Mouse (Mus musculus) ES-E14 (cell line): ENCODE measurements around the gene Sirt2.

Experiments
- CHD2 ChIP-seq: IDR thresholded peaks from 2 replicates; pipeline ENCODE4 v1.6.1; 2014; ENCODE audit warnings: mild to moderate bottlenecking, low read depth, low read length, inconsistent platforms
- HCFC1 ChIP-seq: IDR thresholded peaks from 2 replicates; pipeline ENCODE4 v1.6.1; 2012; ENCODE audit warnings: low read length, inconsistent platforms, borderline replicate concordance; ENCODE audit not compliant: insufficient read depth
- MAFK ChIP-seq: IDR thresholded peaks from 2 replicates; pipeline ENCODE4 v1.6.1; 2014; ENCODE audit warnings: mild to moderate bottlenecking, low read depth, low read length, inconsistent platforms; ENCODE audit not compliant: insufficient read depth
- ZC3H11A ChIP-seq: IDR thresholded peaks from 2 replicates; pipeline ENCODE4 v1.6.1; 2012; ENCODE audit warnings: low read depth, mild to moderate bottlenecking, inconsistent platforms, low read length, borderline replicate concordance
- ZNF384 ChIP-seq: IDR thresholded peaks from 2 replicates; pipeline ENCODE4 v1.6.1; 2012; ENCODE audit warnings: low read depth, low read length, inconsistent platforms

DNA sequence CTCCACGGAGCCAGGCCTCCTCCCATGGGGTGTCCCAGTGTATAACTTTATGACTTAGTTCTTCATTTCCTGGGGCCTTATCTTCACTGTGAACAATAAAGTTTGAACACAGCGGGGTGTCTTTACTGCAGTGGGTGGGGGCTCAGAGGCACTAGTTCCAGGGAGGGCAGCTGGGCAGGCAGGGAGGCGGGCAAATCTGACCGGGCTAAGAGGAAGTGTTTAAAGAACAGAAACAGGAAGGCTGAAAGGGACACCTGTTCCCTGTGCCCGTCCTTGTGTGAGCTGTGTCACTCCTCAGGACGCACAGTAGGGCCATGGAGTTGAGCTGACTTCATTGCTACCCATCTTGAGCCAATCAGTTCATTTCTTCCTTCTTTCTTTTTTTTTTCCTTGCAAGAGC, 65.6 kb downstream of the Sirt2 start:
- TF ChIP-seq ZNF384 (no peak), HCFC1 (no peak), ZC3H11A (no peak), CHD2 (no peak), MAFK (no peak)
